Mouse (Mus musculus): ENCODE data around the gene Cypt12. TPM values are rescaled to one million over a fixed set of nuclear protein-coding genes. Genes with fewer than 3 reads are reported as not detected.

Gene Cypt12
- not detected for total RNA-seq (2021)
- long read RNA-seq, experiment 1 = 0 reads
- long read RNA-seq, experiment 2 = 0 reads

GRCm38 (mm10) chr3:17948299-17948698 lies at the start of gene Cypt12:
Cypt12 (plus strand) TSS chr3:17948410.
- DNase-seq = no peak

GRCm38 (mm10) chr3:17913796-17914195 lies 34.4 kb upstream of the Cypt12 start:
- DNase-seq = no peak

GRCm38 (mm10) chr3:17940206-17940605 lies 8.0 kb upstream of the Cypt12 start:
- DNase-seq = no peak

Data from heart, adult 18-20 months (tissue).